17 mouse cellular contexts compared by ENCODE assay signal in genomic region chr3:60773383-60773782, GRCm38 (mm10).
DNase-seq lines count a peak whose midpoint lies in the region; ATAC-seq lines count a peak whose summit lies in the region.
"Had no signal": no experiment of that assay in that cellular context is flagged by ENCODE, and none has a peak within 500 bp of the region (broad histone marks: within the 10 kb centered on the region; RNA-seq: fewer than 3 reads in every experiment).

No protein-coding gene starts in this region.

- H3K36me3 ChIP-seq in heart, embryonic 10.5 days, result no peaks in the 10 kb centered on the region
- no peaks in the 10 kb centered on the region for H3K36me3 ChIP-seq in intestine, embryonic 16.5 days (ENCODE audit: control insufficient read depth, insufficient read depth, low read length)
- H3K36me3 ChIP-seq in forebrain, embryonic 10.5 days (replicated peaks), result no peaks in the 10 kb centered on the region
- H3K36me3 ChIP-seq: embryonic facial prominence, embryonic 13.5 days; forebrain, embryonic 15.5 days; hindbrain, embryonic 10.5 days; liver, embryonic 15.5 days; neural tube, embryonic 15.5 days had no signal

- ATAC-seq in intestine, embryonic 16.5 days, result peak; percentile 66
- ATAC-seq: forebrain, embryonic 15.5 days; inflammation-experienced regulatory T-cells, adult 6 months had no signal

- H3K9me3 ChIP-seq in heart, embryonic 10.5 days, result no peaks in the 10 kb centered on the region
- no peaks in the 10 kb centered on the region for H3K9me3 ChIP-seq in intestine, embryonic 16.5 days (ENCODE audit: control insufficient read depth, low read length)
- no peaks in the 10 kb centered on the region for H3K9me3 ChIP-seq in forebrain, embryonic 10.5 days
- H3K9me3 ChIP-seq: embryonic facial prominence, embryonic 13.5 days; forebrain, embryonic 15.5 days; hindbrain, embryonic 10.5 days; liver, embryonic 15.5 days; megakaryocyte, embryonic 14.5 days; neural tube, embryonic 15.5 days had no signal

- intact Hi-C loops in heart, postnatal 10 days (cut with DNase I), result no loop called here

- H3K27ac ChIP-seq in heart, embryonic 10.5 days, result no peak overlapping the region
- H3K27ac ChIP-seq in intestine, embryonic 16.5 days (ENCODE audit: low read length), result no peak overlapping the region
- no peak overlapping the region for H3K27ac ChIP-seq in forebrain, embryonic 10.5 days
- H3K27ac ChIP-seq: embryonic facial prominence, embryonic 13.5 days; forebrain, embryonic 15.5 days; hindbrain, embryonic 10.5 days; liver, embryonic 15.5 days; neural tube, embryonic 15.5 days had no signal

- H3K4me2 ChIP-seq in intestine, embryonic 16.5 days (ENCODE audit: low read depth, low read length), result no peak overlapping the region
- H3K4me2 ChIP-seq: embryonic facial prominence, embryonic 13.5 days; forebrain, embryonic 15.5 days; liver, embryonic 15.5 days; neural tube, embryonic 15.5 days had no signal

- no peaks in the 10 kb centered on the region for H3K27me3 ChIP-seq in heart, embryonic 10.5 days (ENCODE audit: insufficient read depth, poor library complexity, severe bottlenecking)
- no peaks in the 10 kb centered on the region for H3K27me3 ChIP-seq in intestine, embryonic 16.5 days (replicated peaks; ENCODE audit: control insufficient read depth, insufficient read depth, low read length)
- no peaks in the 10 kb centered on the region for H3K27me3 ChIP-seq in forebrain, embryonic 10.5 days (ENCODE audit: poor library complexity, severe bottlenecking)
- H3K27me3 ChIP-seq: embryonic facial prominence, embryonic 13.5 days; forebrain, embryonic 15.5 days; liver, embryonic 15.5 days; megakaryocyte, embryonic 14.5 days; neural tube, embryonic 15.5 days had no signal

- DNase-seq in heart, postnatal 10 days, result peak; percentile 47 to 48
- no peak for DNase-seq in heart, embryonic 10.5 days (ENCODE audit: low spot score)
- DNase-seq in lung, postnatal 10 days, result peak; percentile 28
- DNase-seq in lung, adult 18-20 months, result no peak
- peak; percentile 51 for DNase-seq in gastrocnemius, adult 18-20 months (ENCODE audit: low spot score)
- no peak for DNase-seq in forebrain, embryonic 10.5 days (ENCODE audit: extremely low spot score, low spot score)
- DNase-seq in adrenal gland, postnatal 36 days, result no peak
- DNase-seq: cerebellum, adult 11 months; right cerebral cortex, adult 18-20 months had no signal

- no peaks in the 10 kb centered on the region for H3K4me1 ChIP-seq in heart, embryonic 10.5 days
- H3K4me1 ChIP-seq in intestine, embryonic 16.5 days (ENCODE audit: control insufficient read depth, insufficient read depth, low read length), result no peaks in the 10 kb centered on the region
- no peaks in the 10 kb centered on the region for H3K4me1 ChIP-seq in forebrain, embryonic 10.5 days
- H3K4me1 ChIP-seq: forebrain, embryonic 15.5 days; hindbrain, embryonic 10.5 days; neural tube, embryonic 15.5 days had no signal

- H3K4me3 ChIP-seq in heart, embryonic 10.5 days, result no peak overlapping the region
- no peak overlapping the region for H3K4me3 ChIP-seq in intestine, embryonic 16.5 days (ENCODE audit: low read length)
- no peak overlapping the region for H3K4me3 ChIP-seq in forebrain, embryonic 10.5 days
- H3K4me3 ChIP-seq: embryonic facial prominence, embryonic 13.5 days; forebrain, embryonic 15.5 days; hindbrain, embryonic 10.5 days; liver, embryonic 15.5 days; megakaryocyte, embryonic 14.5 days; neural tube, embryonic 15.5 days had no signal

- whole genome bisulfite sequencing in heart, embryonic 10.5 days, result 76% methylated on average over 3 of the region's 3 CpGs
- WGBS in intestine, embryonic 16.5 days, result 40% methylated on average over 3 of the region's 3 CpGs
- 85% methylated on average over 3 of the region's 3 CpGs for WGBS in forebrain, embryonic 10.5 days

- H3K9ac ChIP-seq in intestine, embryonic 16.5 days (ENCODE audit: low read depth, low read length), result no peak overlapping the region
- H3K9ac ChIP-seq: embryonic facial prominence, embryonic 13.5 days; forebrain, embryonic 15.5 days; liver, embryonic 15.5 days; neural tube, embryonic 15.5 days had no signal

Comparison
In these comparisons a context has a peak if more than half of its experiments do, and no peak if none do; other contexts are left out.
1. DNase-seq: peak in heart, postnatal 10 days (2 of 2), lung, postnatal 10 days (single experiment) and gastrocnemius, adult 18-20 months (single experiment); none in heart, embryonic 10.5 days (single experiment), lung, adult 18-20 months (0 of 2), forebrain, embryonic 10.5 days (single experiment) and adrenal gland, postnatal 36 days (0 of 2).